In the genomic region with DNA sequence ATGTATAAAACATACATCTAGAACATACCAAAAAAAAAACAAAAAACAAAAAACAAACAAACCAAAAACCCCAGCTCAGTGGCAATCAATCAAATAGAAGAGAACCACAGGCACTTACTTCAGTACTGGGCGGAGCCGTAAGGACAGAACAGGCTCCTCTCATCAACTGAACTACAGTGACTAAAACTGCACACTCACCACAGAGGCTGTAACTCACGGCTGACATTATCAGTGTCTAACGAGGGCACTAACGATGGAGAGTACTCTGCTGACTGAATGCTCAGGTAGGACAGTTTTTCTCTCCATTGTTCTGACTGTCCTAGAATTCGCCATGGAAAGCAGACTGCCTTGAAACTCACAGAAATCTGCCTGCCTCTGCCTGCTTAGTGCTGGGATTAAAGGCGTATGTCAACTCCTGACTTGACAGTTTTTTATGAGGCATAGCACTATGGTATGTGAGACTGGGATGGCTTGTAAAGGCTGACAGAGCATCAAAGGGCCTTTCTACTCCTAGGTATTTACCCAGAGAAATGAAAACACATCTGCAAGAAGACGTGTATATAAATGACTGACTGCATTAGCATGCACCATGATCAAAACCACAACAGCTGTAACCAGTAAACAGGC, we compare ENCODE assay signal across 23 mouse cellular contexts. TPM values are rescaled to one million over a fixed set of nuclear protein-coding genes. Genes with fewer than 3 reads are reported as not detected.
DNase-seq lines count a peak whose midpoint lies in the region; ATAC-seq and TF ChIP-seq lines count a peak whose summit lies in the region.
"Had no signal": no experiment of that assay in that cellular context is flagged by ENCODE, and none has a peak within 500 bp of the region (broad histone marks: within the 10 kb centered on the region; RNA-seq: fewer than 3 reads in every experiment).

No protein-coding gene starts in this region.

- peaks cover 100% of the 10 kb centered on the region for H3K79me2 ChIP-seq in C2C12 (ENCODE audit: control insufficient read depth, insufficient read depth)

- peak; percentile 56 for DNase-seq in G1E (ENCODE audit: low spot score)
- DNase-seq in layer of hippocampus, adult 9-11 months = no peak
- DNase-seq in thymus, postnatal 25 days = no peak
- no peak for DNase-seq in right cerebral cortex, adult 18-20 months
- no peak for DNase-seq in right cerebral cortex, postnatal 25 days
- DNase-seq: adrenal gland, postnatal 14 days; cerebellum, adult 11-12 months; forebrain, postnatal 0 days; gastrocnemius, postnatal 14 days; lung, adult 18-20 months; thymus, adult 2 months had no signal

- no peak overlapping the region for H3ac ChIP-seq in C2C12 (ENCODE audit: control insufficient read depth, insufficient read length, low read depth)

- H3K36me3 ChIP-seq in C2C12 (ENCODE audit: control insufficient read depth, insufficient read depth) (peaks cover 59% of the 10 kb centered on the region), G1E (replicated peaks) (peaks cover 76% of the 10 kb centered on the region)
- peaks cover 88% of the 10 kb centered on the region for H3K36me3 ChIP-seq in liver, embryonic 15.5 days (replicated peaks)

- H3K27ac ChIP-seq in liver, embryonic 15.5 days (replicated peaks) = peak overlapping the region; percentile 89
- H3K27ac ChIP-seq: embryonic facial prominence, embryonic 15.5 days; heart, embryonic 13.5 days; hindbrain, embryonic 12.5 days; macrophage; neural tube, embryonic 12.5 days had no signal

- ATAC-seq in G1E (ENCODE audit: extremely low read depth, insufficient number of reproducible peaks, low FRiP score, poor library complexity, severe bottlenecking) = peak; percentile 76
- peak; percentile 81 for ATAC-seq in erythroid progenitor cell, adult 5-6 weeks (replicated peaks; ENCODE audit: low FRiP score, poor library complexity, severe bottlenecking)
- ATAC-seq in liver, embryonic 15.5 days (ENCODE audit: insufficient read depth) = peak; percentile 93
- ATAC-seq: forebrain, postnatal 0 days had no signal

- peaks cover 70% of the 10 kb centered on the region for H3K4me1 ChIP-seq in G1E (ENCODE audit: insufficient read depth, low read depth, low read length)
- peaks cover 72% of the 10 kb centered on the region for H3K4me1 ChIP-seq in liver, embryonic 15.5 days (replicated peaks)

- peaks cover 78% of the 10 kb centered on the region for H3K79me3 ChIP-seq in C2C12 (ENCODE audit: low read depth)

- no peak for TF ChIP-seq CTCF in C2C12 (IDR thresholded peaks at IDR 0.05; ENCODE audit: control insufficient read depth, insufficient read depth, insufficient read length)
- no peak for TF ChIP-seq CTCF in G1E (IDR thresholded peaks at IDR 0.05; ENCODE audit: low read depth, low read length)

- H3K4me2 ChIP-seq in liver, embryonic 15.5 days = peak overlapping the region; percentile 60
- H3K4me2 ChIP-seq: embryonic facial prominence, embryonic 15.5 days; heart, embryonic 13.5 days; hindbrain, embryonic 12.5 days; neural tube, embryonic 12.5 days had no signal

- no peaks in the 10 kb centered on the region for H3K9me3 ChIP-seq in G1E (replicated peaks)
- no peaks in the 10 kb centered on the region for H3K9me3 ChIP-seq in liver, embryonic 15.5 days (replicated peaks)
- H3K9me3 ChIP-seq: embryonic facial prominence, embryonic 15.5 days; heart, embryonic 13.5 days; hindbrain, embryonic 12.5 days; neural tube, embryonic 12.5 days had no signal

- H3K27me3 ChIP-seq in C2C12 (ENCODE audit: control insufficient read depth, insufficient read depth, insufficient read length) (no peaks in the 10 kb centered on the region), G1E (ENCODE audit: insufficient read depth, low read length) (no peaks in the 10 kb centered on the region)
- no peaks in the 10 kb centered on the region for H3K27me3 ChIP-seq in liver, embryonic 15.5 days
- H3K27me3 ChIP-seq: embryonic facial prominence, embryonic 15.5 days; heart, embryonic 13.5 days; hindbrain, embryonic 12.5 days; neural tube, embryonic 12.5 days had no signal

- no peak overlapping the region for H3K9ac ChIP-seq in liver, embryonic 15.5 days
- H3K9ac ChIP-seq: embryonic facial prominence, embryonic 15.5 days; forebrain, postnatal 0 days; heart, embryonic 13.5 days; hindbrain, embryonic 12.5 days; neural tube, embryonic 12.5 days had no signal

- WGBS in liver, embryonic 15.5 days (ENCODE audit: insufficient replicate concordance) = 29% methylated on average over 8 of the region's 8 CpGs

- H3K4me3 ChIP-seq in C2C12 (ENCODE audit: insufficient read depth, poor library complexity, severe bottlenecking) (no peak overlapping the region), G1E (ENCODE audit: low read depth, low read length) (peak overlapping the region; percentile 16; the same call in 1 of the 2 replicates)
- H3K4me3 ChIP-seq in liver, embryonic 15.5 days (replicated peaks) = 0 out of 2 replicates have a peak overlapping the region, but pooled peaks have one; percentile 13
- H3K4me3 ChIP-seq: embryonic facial prominence, embryonic 15.5 days; heart, embryonic 13.5 days; hindbrain, embryonic 12.5 days; neural tube, embryonic 12.5 days had no signal

TF ChIP-seq in C2C12, 6 proteins besides CTCF, POLR2A, EP300 and RAD21:
- TF ChIP-seq MYOD1 (IDR thresholded peaks at IDR 0.05; ENCODE audit: control insufficient read depth, insufficient read length, low read depth) = peak; percentile 24
- TF ChIP-seq USF1 (IDR thresholded peaks at IDR 0.05; ENCODE audit: low read depth) = no peak
TF ChIP-seq in C2C12: peak in this region for 1.

RNA-seq across cellular contexts. Expression of a gene that starts 14.0 kb away (rescaled TPM):
- polyA plus RNA-seq in C2C12 (2012; fragmentation: generic; extraction: Trizol) (205 TPM), G1E (2012) (728 and 853 TPM in 2 replicates)
- total RNA-seq in G1E (2014; fragmentation: Nextera tagmentation) (963 and 1,004 TPM in 2 replicates), G1E (2017) (415 and 523 TPM in 2 replicates)
- total RNA-seq in erythroid progenitor cell, adult 5-6 weeks (2015; ENCODE audit: low replicate concordance) = 1,957 and 2,402 TPM in 2 replicates
- 2,822 and 3,110 TPM in 2 replicates for total RNA-seq in erythroid progenitor cell, adult 5-6 weeks (2017; ENCODE audit: low replicate concordance)
- 150 and 162 TPM in 2 replicates for polyA plus RNA-seq in liver, embryonic 15.5 days (2015; fragmentation: Nextera tagmentation; extraction: Ambion mirVana)

RNA-seq across cellular contexts. Expression of a gene that starts 51.5 kb away (rescaled TPM):
- 0.37 TPM for polyA plus RNA-seq in C2C12 (2012; fragmentation: generic; extraction: Trizol)
- 13.7 and 15.0 TPM in 2 replicates for total RNA-seq in G1E (2014; fragmentation: Nextera tagmentation)
- total RNA-seq in G1E (2017) = 5.1 and 6.2 TPM in 2 replicates
- polyA plus RNA-seq in G1E (2012) = 1.6 and 2.5 TPM in 2 replicates
- not detected in 2 replicates for total RNA-seq in erythroid progenitor cell, adult 5-6 weeks (2015; ENCODE audit: low replicate concordance)
- not detected in 2 replicates for total RNA-seq in erythroid progenitor cell, adult 5-6 weeks (2017; ENCODE audit: low replicate concordance)
- polyA plus RNA-seq in liver, embryonic 15.5 days (2015; fragmentation: Nextera tagmentation; extraction: Ambion mirVana) = 1.1 and 1.3 TPM in 2 replicates
- total RNA-seq: adrenal gland, postnatal 14 days; layer of hippocampus, adult 18-20 months; left cerebral cortex, adult 8-10 months had no signal
- polyA plus RNA-seq: macrophage; midbrain, postnatal 0 days; spleen, adult 2 months had no signal
